8 mouse cellular contexts compared by ENCODE assay signal in the genomic region with DNA sequence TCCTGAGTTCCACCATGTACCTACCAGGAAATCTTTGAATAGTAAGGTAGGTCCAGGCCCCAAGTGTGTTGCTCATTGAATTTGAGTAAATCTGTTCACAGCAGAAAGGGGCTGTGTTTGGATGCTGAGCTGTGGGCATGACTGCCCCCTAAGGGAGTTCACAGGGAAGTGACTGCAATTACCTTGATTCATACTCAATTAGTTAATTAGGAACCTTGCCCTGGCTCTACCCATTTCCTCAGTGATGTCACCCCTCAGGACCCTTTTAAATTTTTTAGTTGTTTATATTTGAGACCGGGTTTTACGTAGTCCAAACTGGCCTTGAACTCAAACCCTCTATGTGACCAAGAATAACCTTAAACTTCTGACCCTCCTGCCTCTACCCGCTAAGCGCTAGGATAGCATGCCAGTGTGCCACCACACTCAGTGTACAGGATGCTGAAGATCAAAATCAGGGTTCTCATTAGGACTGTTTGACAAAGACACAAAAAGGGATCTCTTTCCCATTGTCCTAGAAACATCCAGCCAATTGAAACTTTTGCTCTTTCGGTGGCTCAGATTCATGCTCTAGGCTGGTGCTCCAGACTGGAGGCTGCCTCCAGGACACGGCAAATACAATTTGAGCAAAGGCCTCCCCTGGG. TPM values are rescaled to one million over a fixed set of nuclear protein-coding genes. Genes with fewer than 3 reads are reported as not detected.
DNase-seq lines count a peak whose midpoint lies in the region; ATAC-seq and TF ChIP-seq lines count a peak whose summit lies in the region.

No protein-coding gene starts in this region.

- H3K4me3 ChIP-seq in left cerebral cortex, adult 2 months, result peak overlapping the region; percentile 66
- H3K4me3 ChIP-seq in embryonic facial prominence, embryonic 10.5 days, result peak overlapping the region; percentile 80
- H3K4me3 ChIP-seq in intestine, postnatal 0 days (ENCODE audit: low read depth, low read length), result peak overlapping the region; percentile 63
- H3K4me3 ChIP-seq in neural tube, embryonic 14.5 days (ENCODE audit: low read depth, low read length), result peak overlapping the region; percentile 64

- no peak for DNase-seq in left cerebral cortex, adult 2 months (ENCODE audit: extremely low spot score in 1 of 2, low spot score in 2 of 2)
- no peak for DNase-seq in left cerebral cortex, postnatal 14 days (ENCODE audit: low spot score in 2 of 2)
- no peak for DNase-seq in embryonic facial prominence, embryonic 10.5 days (ENCODE audit: low spot score)
- DNase-seq in left cerebral cortex, adult 11 months (ENCODE audit: low spot score), result no peak
- DNase-seq in layer of hippocampus, adult 9-10 months (ENCODE audit: low spot score), result no peak
- no peak for DNase-seq in gastrocnemius, postnatal 4 days (ENCODE audit: low spot score in 2 of 2)

- peak overlapping the region; percentile 50; the same call in 1 of the 2 replicates for H3K27ac ChIP-seq in left cerebral cortex, adult 2 months
- peak overlapping the region; percentile 91 for H3K27ac ChIP-seq in embryonic facial prominence, embryonic 10.5 days (replicated peaks)
- H3K27ac ChIP-seq in intestine, postnatal 0 days (ENCODE audit: low read depth, low read length), result no peak overlapping the region
- H3K27ac ChIP-seq in neural tube, embryonic 14.5 days (ENCODE audit: low read depth, low read length), result peak overlapping the region; percentile 44; the same call in 1 of the 2 replicates

- peaks cover 25% of the 10 kb centered on the region for H3K36me3 ChIP-seq in embryonic facial prominence, embryonic 10.5 days (replicated peaks)
- H3K36me3 ChIP-seq in intestine, postnatal 0 days (ENCODE audit: control insufficient read depth, insufficient read depth), result no peaks in the 10 kb centered on the region
- no peaks in the 10 kb centered on the region for H3K36me3 ChIP-seq in neural tube, embryonic 14.5 days (ENCODE audit: control insufficient read depth, insufficient read depth, low read length)

- H3K9ac ChIP-seq in intestine, postnatal 0 days (ENCODE audit: low read depth, low read length), result no peak overlapping the region
- peak overlapping the region; percentile 60 for H3K9ac ChIP-seq in neural tube, embryonic 14.5 days (replicated peaks; ENCODE audit: low read depth, low read length)

- no peaks in the 10 kb centered on the region for H3K9me3 ChIP-seq in embryonic facial prominence, embryonic 10.5 days
- no peaks in the 10 kb centered on the region for H3K9me3 ChIP-seq in intestine, postnatal 0 days (ENCODE audit: control insufficient read depth)
- H3K9me3 ChIP-seq in neural tube, embryonic 14.5 days (ENCODE audit: control insufficient read depth, low read length), result no peaks in the 10 kb centered on the region

- WGBS in embryonic facial prominence, embryonic 10.5 days, result 6% methylated on average over 6 of the region's 6 CpGs
- WGBS in intestine, postnatal 0 days, result 19% methylated on average over 6 of the region's 6 CpGs
- WGBS in neural tube, embryonic 14.5 days, result 8% methylated on average over 6 of the region's 6 CpGs

- peaks cover 27% of the 10 kb centered on the region for H3K4me1 ChIP-seq in embryonic facial prominence, embryonic 10.5 days
- H3K4me1 ChIP-seq in intestine, postnatal 0 days (replicated peaks; ENCODE audit: control insufficient read depth, insufficient read depth, low read length), result no peaks in the 10 kb centered on the region
- no peaks in the 10 kb centered on the region for H3K4me1 ChIP-seq in neural tube, embryonic 14.5 days (ENCODE audit: control insufficient read depth, insufficient read depth, low read length)

- H3K27me3 ChIP-seq in embryonic facial prominence, embryonic 10.5 days (replicated peaks; ENCODE audit: low read depth, poor library complexity, severe bottlenecking), result no peaks in the 10 kb centered on the region
- H3K27me3 ChIP-seq in intestine, postnatal 0 days (replicated peaks; ENCODE audit: control insufficient read depth, insufficient read depth, low read length), result no peaks in the 10 kb centered on the region
- H3K27me3 ChIP-seq in neural tube, embryonic 14.5 days (ENCODE audit: control insufficient read depth, insufficient read depth, low read length), result no peaks in the 10 kb centered on the region

- peak; percentile 18 for ATAC-seq in intestine, postnatal 0 days
- ATAC-seq in neural tube, embryonic 14.5 days (ENCODE audit: low read depth), result peak; percentile 63

- intact Hi-C loops in left cerebral cortex, adult 2 months (cut with DNase I), result loop anchor here (2.0 kb wide), 2 partner anchors 22 to 138 kb away; no protein-coding TSS in a partner anchor
- intact Hi-C loops in left cerebral cortex, postnatal 14 days (cut with DNase I), result no loop called here

- peak overlapping the region; percentile 99 for H3K4me2 ChIP-seq in intestine, postnatal 0 days (replicated peaks; ENCODE audit: low read depth)
- H3K4me2 ChIP-seq in neural tube, embryonic 14.5 days (ENCODE audit: low read depth, low read length), result peak overlapping the region; percentile 99

- peak; percentile 59 for TF ChIP-seq CTCF in left cerebral cortex, adult 2 months (IDR thresholded peaks at IDR 0.05)
- TF ChIP-seq CTCF in intestine, postnatal 0 days (IDR thresholded peaks at IDR 0.05; ENCODE audit: low read depth), result peak; percentile 55

RNA-seq across cellular contexts. Expression of gene Rasl11a, which starts 0.5 kb away (rescaled TPM):
- 10 to 100 TPM in 1 of 2 experiments, 1 to 10 TPM in 1; 9.2 to 17.1 TPM for total RNA-seq in left cerebral cortex, adult 2 months (2021)
- total RNA-seq in left cerebral cortex, postnatal 14 days (2021), result 10 to 100 TPM in 1 of 2 experiments, 1 to 10 TPM in 1; 7.6 to 16.9 TPM
- 33.3 and 34.6 TPM in 2 replicates for polyA plus RNA-seq in embryonic facial prominence, embryonic 10.5 days (2016; fragmentation: Nextera tagmentation; extraction: Ambion mirVana)
- 17.6 TPM in 2 replicates for polyA plus RNA-seq in intestine, postnatal 0 days (2015; fragmentation: Nextera tagmentation; extraction: Ambion mirVana)
- polyA plus RNA-seq in neural tube, embryonic 14.5 days (2014; fragmentation: Nextera tagmentation; extraction: Ambion mirVana), result 8.9 and 9.1 TPM in 2 replicates
- total RNA-seq in gastrocnemius, postnatal 4 days (2021), result 1 to 10 TPM; 4.3 to 5.0 TPM

RNA-seq across cellular contexts. Expression of gene Rpl21, which starts 11.7 kb away (rescaled TPM):
- 100 to 1,000 TPM; 165 to 172 TPM for total RNA-seq in left cerebral cortex, adult 2 months (2021)
- 100 to 1,000 TPM; 149 to 157 TPM for total RNA-seq in left cerebral cortex, postnatal 14 days (2021)
- 546 and 551 TPM in 2 replicates for polyA plus RNA-seq in embryonic facial prominence, embryonic 10.5 days (2016; fragmentation: Nextera tagmentation; extraction: Ambion mirVana)
- 426 and 430 TPM in 2 replicates for polyA plus RNA-seq in intestine, postnatal 0 days (2015; fragmentation: Nextera tagmentation; extraction: Ambion mirVana)
- polyA plus RNA-seq in neural tube, embryonic 14.5 days (2014; fragmentation: Nextera tagmentation; extraction: Ambion mirVana), result 380 TPM in 2 replicates
- 100 to 1,000 TPM; 307 to 331 TPM for total RNA-seq in gastrocnemius, postnatal 4 days (2021)

RNA-seq across cellular contexts. Expression of gene Usp12, which starts 49.6 kb away (rescaled TPM):
- 10 to 100 TPM; 56.0 to 56.7 TPM for total RNA-seq in left cerebral cortex, adult 2 months (2021)
- total RNA-seq in left cerebral cortex, postnatal 14 days (2021), result 10 to 100 TPM; 53.9 to 58.6 TPM
- 14.7 and 15.4 TPM in 2 replicates for polyA plus RNA-seq in embryonic facial prominence, embryonic 10.5 days (2016; fragmentation: Nextera tagmentation; extraction: Ambion mirVana)
- 21.7 and 24.0 TPM in 2 replicates for polyA plus RNA-seq in intestine, postnatal 0 days (2015; fragmentation: Nextera tagmentation; extraction: Ambion mirVana)
- 11.5 and 15.0 TPM in 2 replicates for polyA plus RNA-seq in neural tube, embryonic 14.5 days (2014; fragmentation: Nextera tagmentation; extraction: Ambion mirVana)
- total RNA-seq in gastrocnemius, postnatal 4 days (2021), result 10 to 100 TPM; 24.1 to 26.7 TPM
